Mouse (Mus musculus) heart, postnatal 0 days (tissue): ENCODE results near the gene Grap2.

Experiments used
- CTCF ChIP-seq: IDR thresholded peaks from 2 replicates; pipeline ENCODE4 v1.5.1; 2016; ENCODE audit warnings: antibody characterized with exemption, control low read depth, low read depth
- EP300 ChIP-seq: IDR thresholded peaks from 2 replicates; pipeline ENCODE4 v1.6.1; 2016; ENCODE audit warnings: antibody characterized with exemption, low read depth

GRCm38 (mm10) chr15:80639071-80639702 lies 66.8 kb downstream of the Grap2 start:
- TF ChIP-seq CTCF (no peak), EP300 (no peak)
